Mouse (Mus musculus): ENCODE data around the gene 6030458C11Rik. TPM values are rescaled to one million over a fixed set of nuclear protein-coding genes. Genes with fewer than 3 reads are reported as not detected.

The 6030458C11Rik gene
- polyA plus RNA-seq (2012; rRNA removed): 24.9 and 25.2 TPM in 2 replicates

- H3K4me3 ChIP-seq (ENCODE audit: insufficient read depth, low read length): peak within 1 kb of the TSS; percentile 80
- peaks cover 7% of the 10 kb centered on the region for H3K4me1 ChIP-seq (ENCODE audit: control insufficient read depth, insufficient read depth, low read length)
- TF ChIP-seq POLR2A (IDR thresholded peaks at IDR 0.05; ENCODE audit: extremely low read depth, insufficient read depth, low read length) (peak; percentile 58; the same call in 1 of the 2 replicates), CTCF (IDR thresholded peaks at IDR 0.05; ENCODE audit: extremely low read depth, insufficient read depth, low read length) (no peak)
- H3K27ac ChIP-seq (ENCODE audit: insufficient read depth, low read length): no peak within 1 kb of the TSS
Measured at GRCm38 (mm10) chr15:12824197-12824952, at the start of gene 6030458C11Rik, which contains the start of gene Drosha. TSS of gene 6030458C11Rik (minus strand) at chr15:12824649. TSS of gene Drosha (plus strand) at chr15:12824815.

GRCm38 (mm10) chr15:12867269-12867668 is 42.8 kb upstream of the 6030458C11Rik start:
- TF ChIP-seq CTCF (IDR thresholded peaks at IDR 0.05; ENCODE audit: extremely low read depth, insufficient read depth, low read length): no peak

GRCm38 (mm10) chr15:12865595-12866314 is 41.3 kb upstream of the 6030458C11Rik start:
- Histone ChIP-seq H3K4me1 (ENCODE audit: control insufficient read depth, insufficient read depth, low read length) (peaks cover 3% of the 10 kb centered on the region; the same call in 1 of the 2 replicates), H3K27ac (ENCODE audit: insufficient read depth, low read length) (no peak overlapping the region), H3K4me3 (ENCODE audit: insufficient read depth, low read length) (no peak overlapping the region)
- no peak for TF ChIP-seq POLR2A (IDR thresholded peaks at IDR 0.05; ENCODE audit: extremely low read depth, insufficient read depth, low read length)
- TF ChIP-seq CTCF (IDR thresholded peaks at IDR 0.05; ENCODE audit: extremely low read depth, insufficient read depth, low read length): no peak

More at GRCm38 (mm10) chr15:12867269-12867668, 42.8 kb upstream of the 6030458C11Rik start:
- Histone ChIP-seq H3K27ac (ENCODE audit: insufficient read depth, low read length) (no peak overlapping the region), H3K4me3 (ENCODE audit: insufficient read depth, low read length) (no peak overlapping the region), H3K4me1 (ENCODE audit: control insufficient read depth, insufficient read depth, low read length) (peaks cover 3% of the 10 kb centered on the region; the same call in 1 of the 2 replicates)

- Histone ChIP-seq H3K4me3 (ENCODE audit: insufficient read depth, low read length) (no peak overlapping the region), H3K27ac (ENCODE audit: insufficient read depth, low read length) (no peak overlapping the region), H3K4me1 (ENCODE audit: control insufficient read depth, insufficient read depth, low read length) (peaks cover 2% of the 10 kb centered on the region; the same call in 1 of the 2 replicates)
- TF ChIP-seq POLR2A (IDR thresholded peaks at IDR 0.05; ENCODE audit: extremely low read depth, insufficient read depth, low read length) (no peak), CTCF (IDR thresholded peaks at IDR 0.05; ENCODE audit: extremely low read depth, insufficient read depth, low read length) (no peak)
Measured at GRCm38 (mm10) chr15:12863669-12864068, 39.2 kb upstream of the 6030458C11Rik start.

- H3K27ac ChIP-seq (ENCODE audit: insufficient read depth, low read length): no peak overlapping the region
- no peak for TF ChIP-seq CTCF (IDR thresholded peaks at IDR 0.05; ENCODE audit: extremely low read depth, insufficient read depth, low read length)
- no peak for TF ChIP-seq POLR2A (IDR thresholded peaks at IDR 0.05; ENCODE audit: extremely low read depth, insufficient read depth, low read length)
- no peaks in the 10 kb centered on the region for H3K4me1 ChIP-seq (ENCODE audit: control insufficient read depth, insufficient read depth, low read length)
- H3K4me3 ChIP-seq (ENCODE audit: insufficient read depth, low read length): no peak overlapping the region
Measured at GRCm38 (mm10) chr15:12862061-12862460, 37.6 kb upstream of the 6030458C11Rik start.

- Histone ChIP-seq H3K4me3 (ENCODE audit: insufficient read depth, low read length) (no peak overlapping the region), H3K27ac (ENCODE audit: insufficient read depth, low read length) (no peak overlapping the region), H3K4me1 (ENCODE audit: control insufficient read depth, insufficient read depth, low read length) (no peaks in the 10 kb centered on the region)
- TF ChIP-seq POLR2A (IDR thresholded peaks at IDR 0.05; ENCODE audit: extremely low read depth, insufficient read depth, low read length) (no peak), CTCF (IDR thresholded peaks at IDR 0.05; ENCODE audit: extremely low read depth, insufficient read depth, low read length) (no peak)
Measured at GRCm38 (mm10) chr15:12858645-12859044, 34.2 kb upstream of the 6030458C11Rik start.

GRCm38 (mm10) chr15:12857840-12858516 is 33.5 kb upstream of the 6030458C11Rik start:
- H3K4me3 ChIP-seq (ENCODE audit: insufficient read depth, low read length): no peak overlapping the region
- no peaks in the 10 kb centered on the region for H3K4me1 ChIP-seq (ENCODE audit: control insufficient read depth, insufficient read depth, low read length)
- TF ChIP-seq POLR2A (IDR thresholded peaks at IDR 0.05; ENCODE audit: extremely low read depth, insufficient read depth, low read length) (no peak), CTCF (IDR thresholded peaks at IDR 0.05; ENCODE audit: extremely low read depth, insufficient read depth, low read length) (no peak)

GRCm38 (mm10) chr15:12856780-12857179 is 32.3 kb upstream of the 6030458C11Rik start:
- TF ChIP-seq POLR2A (IDR thresholded peaks at IDR 0.05; ENCODE audit: extremely low read depth, insufficient read depth, low read length) (no peak), CTCF (IDR thresholded peaks at IDR 0.05; ENCODE audit: extremely low read depth, insufficient read depth, low read length) (no peak)
- Histone ChIP-seq H3K27ac (ENCODE audit: insufficient read depth, low read length) (no peak overlapping the region), H3K4me1 (ENCODE audit: control insufficient read depth, insufficient read depth, low read length) (no peaks in the 10 kb centered on the region), H3K4me3 (ENCODE audit: insufficient read depth, low read length) (no peak overlapping the region)

More at GRCm38 (mm10) chr15:12857840-12858516, 33.5 kb upstream of the 6030458C11Rik start:
- H3K27ac ChIP-seq (ENCODE audit: insufficient read depth, low read length): no peak overlapping the region

- no peak overlapping the region for H3K4me3 ChIP-seq (ENCODE audit: insufficient read depth, low read length)
- H3K4me1 ChIP-seq (ENCODE audit: control insufficient read depth, insufficient read depth, low read length): no peaks in the 10 kb centered on the region
- H3K27ac ChIP-seq (ENCODE audit: insufficient read depth, low read length): no peak overlapping the region
- TF ChIP-seq CTCF (IDR thresholded peaks at IDR 0.05; ENCODE audit: extremely low read depth, insufficient read depth, low read length) (no peak), POLR2A (IDR thresholded peaks at IDR 0.05; ENCODE audit: extremely low read depth, insufficient read depth, low read length) (no peak)
Measured at GRCm38 (mm10) chr15:12853471-12853870, 29.0 kb upstream of the 6030458C11Rik start.

All from cortical plate, adult 2 months (tissue).